Mouse (Mus musculus): ENCODE measurements around the gene Grin2c.

DNA sequence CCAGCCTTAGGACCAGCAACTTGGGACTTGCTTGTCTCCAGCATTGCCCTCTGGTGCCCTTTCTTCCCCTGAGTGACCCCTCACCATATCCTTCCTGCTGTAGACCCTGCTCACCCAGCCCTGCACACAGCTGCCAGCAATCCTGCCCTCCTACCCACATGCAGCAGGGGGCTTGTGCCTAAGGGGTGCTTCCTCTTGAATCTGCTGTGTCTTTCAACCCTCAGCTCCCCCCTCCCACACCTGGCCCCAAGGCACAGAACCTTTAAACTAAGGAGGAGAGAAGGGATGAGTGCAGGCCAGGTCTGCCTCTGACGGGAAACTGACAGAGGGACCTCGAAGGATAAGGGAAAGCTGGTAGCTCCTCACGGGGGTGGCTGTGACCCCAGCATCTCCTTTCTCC, 24.3 kb downstream of the Grin2c start:
- TF ChIP-seq POLR2A (IDR thresholded peaks at IDR 0.05; ENCODE audit: extremely low read depth, insufficient read depth, low read length) (no peak), CTCF (IDR thresholded peaks at IDR 0.05; ENCODE audit: extremely low read depth, insufficient read depth, low read length) (no peak)
